Mouse (Mus musculus) adrenal gland, postnatal 10 days (tissue): ENCODE measurements around the gene Capn11. TPM values are rescaled to one million over a fixed set of nuclear protein-coding genes. Genes with fewer than 3 reads are reported as not detected.

Experiments
- DNase-seq: peaks from one replicate; pipeline ENCODE4 v3.0.0; 2021; ENCODE audit warnings: mixed read lengths
- total RNA-seq, 2 experiments: library from RNA; stranded (reverse); gene quantifications; 2 replicates each; pipeline ENCODE4 v1.2.3; 2021

Gene Capn11
- total RNA-seq, 2 experiments from 2014 or later, result 0.63 TPM; not detected in 1

GRCm38 (mm10) chr17:45582715-45583355, 76.3 kb downstream of the Capn11 start:
- DNase-seq, result no peak

GRCm38 (mm10) chr17:45582188-45582587, 76.9 kb downstream of the Capn11 start:
- no peak for DNase-seq

- DNase-seq, result peak; percentile 82
Observed at GRCm38 (mm10) chr17:45581567-45581983, 77.5 kb downstream of the Capn11 start.

DNA sequence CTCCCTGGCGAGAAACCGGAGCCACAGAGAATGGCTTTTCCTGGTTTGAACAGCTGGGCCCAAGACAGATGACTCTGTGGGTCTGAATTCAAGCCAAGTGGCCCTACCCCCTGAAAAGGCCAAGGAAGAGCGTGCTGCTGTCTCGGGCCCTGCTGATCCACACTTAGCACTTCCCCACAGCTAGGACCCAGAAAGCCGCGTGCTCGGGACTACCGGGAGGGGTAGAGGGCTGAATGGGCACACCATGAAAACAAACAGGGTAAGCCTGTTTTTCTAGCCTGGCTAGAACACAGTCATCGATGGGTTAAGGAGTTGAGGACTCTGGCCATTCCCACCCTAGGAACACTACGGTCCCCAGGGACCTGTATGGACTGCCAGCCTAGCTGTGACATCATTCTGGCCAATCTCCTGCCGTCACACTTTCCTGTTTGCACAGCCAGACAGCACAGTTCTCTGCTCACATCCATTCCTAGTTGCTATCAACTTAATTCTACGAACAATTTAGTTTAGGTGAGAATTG, 78.1 kb downstream of the Capn11 start:
- peak; percentile 42 for DNase-seq

Other genes with a start within 250 kb of the Capn11 start
- 10 to 100 TPM; 40.0 to 40.9 TPM for gene Cdc5l, start 225.6 kb downstream of the Capn11 start, total RNA-seq
- gene Spats1, start 183.9 kb downstream of the Capn11 start, total RNA-seq, result under 1 TPM in 1 of 2 experiments, not detected in 1; 0.48 TPM
- 10 to 100 TPM; 17.6 to 22.6 TPM for gene Aars2, start 152.5 kb downstream of the Capn11 start, total RNA-seq
- gene Tcte1, start 135.9 kb downstream of the Capn11 start, total RNA-seq, result not detected
- gene Tmem151b, start 109.6 kb downstream of the Capn11 start, total RNA-seq, result 1 to 10 TPM; 1.2 to 3.1 TPM
- gene Nfkbie, start 103.6 kb downstream of the Capn11 start, total RNA-seq, result 1 to 10 TPM; 4.4 to 6.2 TPM
- gene Slc35b2, start 95.5 kb downstream of the Capn11 start, total RNA-seq, result 10 to 100 TPM; 65.9 TPM
- gene Hsp90ab1, start 86.1 kb downstream of the Capn11 start, total RNA-seq, result 1,000 to 10,000 TPM; 1,111 to 1,198 TPM
- 100 to 1,000 TPM; 130 to 145 TPM for gene Slc29a1, start 59.7 kb downstream of the Capn11 start, total RNA-seq
- 1 to 10 TPM in 1 of 2 experiments, under 1 TPM in 1; 0.57 to 1.9 TPM for gene Mymx, start 57.2 kb downstream of the Capn11 start, total RNA-seq
- 100 to 1,000 TPM; 131 to 137 TPM for gene Mrpl14, start 27.0 kb upstream of the Capn11 start, total RNA-seq
- gene Tmem63b, start 27.6 kb upstream of the Capn11 start, total RNA-seq, result 10 to 100 TPM; 44.9 to 56.8 TPM
- gene 1600014C23Rik, start 74.5 kb upstream of the Capn11 start, total RNA-seq, result not detected